Comparison of ENCODE assay signal across 8 mouse cellular contexts in the genomic region with DNA sequence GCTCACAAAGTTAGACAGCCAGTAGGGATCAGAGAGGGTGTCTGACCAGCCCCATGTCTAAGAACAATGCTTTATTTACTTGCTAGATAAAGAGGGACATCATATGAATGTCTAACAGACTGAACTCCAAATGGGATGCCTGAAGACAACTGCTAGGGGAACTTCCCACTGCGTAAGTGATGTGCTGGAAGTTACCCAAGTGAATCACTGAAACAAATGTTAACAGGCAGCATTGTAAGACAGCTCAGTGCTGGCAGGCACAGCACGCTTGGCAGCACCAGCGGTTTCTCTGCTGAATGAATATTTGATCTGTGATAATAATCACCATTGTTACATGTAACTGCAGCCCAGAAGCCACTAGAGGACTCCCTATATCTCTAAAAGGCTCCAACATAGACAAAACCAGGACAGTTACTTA. TPM values are rescaled to one million over a fixed set of nuclear protein-coding genes. Genes with fewer than 3 reads are reported as not detected.
DNase-seq lines count a peak whose midpoint lies in the region; ATAC-seq lines count a peak whose summit lies in the region.

No protein-coding gene starts in this region.

- H3K9ac ChIP-seq in embryonic facial prominence, embryonic 14.5 days (ENCODE audit: low read depth, low read length) = no peak overlapping the region

- WGBS in embryonic facial prominence, embryonic 14.5 days = 64% methylated on average over 3 of the region's 3 CpGs
- 80% methylated on average over 3 of the region's 3 CpGs for WGBS in embryonic facial prominence, embryonic 10.5 days

- H3K36me3 ChIP-seq in embryonic facial prominence, embryonic 14.5 days (ENCODE audit: control insufficient read depth, insufficient read depth, low read length) = peaks cover 21% of the 10 kb centered on the region; the same call in 1 of the 2 replicates
- peaks cover 8% of the 10 kb centered on the region for H3K36me3 ChIP-seq in embryonic facial prominence, embryonic 10.5 days (replicated peaks)

- H3K4me2 ChIP-seq in embryonic facial prominence, embryonic 14.5 days (ENCODE audit: low read depth, low read length) = no peak overlapping the region

- H3K27ac ChIP-seq in embryonic facial prominence, embryonic 14.5 days (replicated peaks; ENCODE audit: low read depth, low read length) = no peak overlapping the region
- H3K27ac ChIP-seq in embryonic facial prominence, embryonic 10.5 days (replicated peaks) = no peak overlapping the region

- H3K27me3 ChIP-seq in embryonic facial prominence, embryonic 14.5 days (replicated peaks; ENCODE audit: control insufficient read depth, insufficient read depth, low read length) = no peaks in the 10 kb centered on the region
- H3K27me3 ChIP-seq in embryonic facial prominence, embryonic 10.5 days (replicated peaks; ENCODE audit: low read depth, poor library complexity, severe bottlenecking) = no peaks in the 10 kb centered on the region

- no peaks in the 10 kb centered on the region for H3K4me1 ChIP-seq in embryonic facial prominence, embryonic 14.5 days (ENCODE audit: control insufficient read depth, insufficient read depth, low read length)
- H3K4me1 ChIP-seq in embryonic facial prominence, embryonic 10.5 days = no peaks in the 10 kb centered on the region

- DNase-seq in embryonic facial prominence, embryonic 14.5 days (ENCODE audit: low spot score) = peak; percentile 62
- DNase-seq in embryonic facial prominence, embryonic 10.5 days (ENCODE audit: low spot score) = no peak
- DNase-seq in testis, postnatal 14 days (ENCODE audit: low spot score) = peak; percentile 19
- no peak for DNase-seq in testis, postnatal 10 days (ENCODE audit: low spot score)
- peak; percentile 29 for DNase-seq in heart, postnatal 4 days
- DNase-seq in lung, postnatal 14 days = peak; percentile 51
- no peak for DNase-seq in thymus, postnatal 4 days
- DNase-seq in ovary, adult 18-20 months (ENCODE audit: low spot score) = no peak

- 0 out of 2 replicates have a peak, but pooled peaks have one; percentile 26 for ATAC-seq in embryonic facial prominence, embryonic 14.5 days (ENCODE audit: low read depth)

- H3K4me3 ChIP-seq in embryonic facial prominence, embryonic 14.5 days (ENCODE audit: low read depth, low read length) = no peak overlapping the region
- no peak overlapping the region for H3K4me3 ChIP-seq in embryonic facial prominence, embryonic 10.5 days

- H3K9me3 ChIP-seq in embryonic facial prominence, embryonic 14.5 days (ENCODE audit: control insufficient read depth, low read length) = no peaks in the 10 kb centered on the region
- no peaks in the 10 kb centered on the region for H3K9me3 ChIP-seq in embryonic facial prominence, embryonic 10.5 days

RNA-seq across cellular contexts. Expression of a gene that starts 58.4 kb away (rescaled TPM):
- 36.3 and 41.4 TPM in 2 replicates for polyA plus RNA-seq in embryonic facial prominence, embryonic 14.5 days (2014; fragmentation: Nextera tagmentation; extraction: Ambion mirVana)
- 30.8 and 35.0 TPM in 2 replicates for polyA plus RNA-seq in embryonic facial prominence, embryonic 10.5 days (2016; fragmentation: Nextera tagmentation; extraction: Ambion mirVana)
- 1 to 10 TPM; 7.4 to 8.9 TPM for total RNA-seq in heart, postnatal 4 days (2021)

Comparison
In these comparisons a context has a peak if more than half of its experiments do, and no peak if none do; other contexts are left out.
1. DNase-seq: peak in embryonic facial prominence, embryonic 14.5 days (single experiment), testis, postnatal 14 days (single experiment), heart, postnatal 4 days (single experiment) and lung, postnatal 14 days (single experiment); none in embryonic facial prominence, embryonic 10.5 days (single experiment), testis, postnatal 10 days (single experiment), thymus, postnatal 4 days (single experiment) and ovary, adult 18-20 months (single experiment).